Mouse (Mus musculus) c-Kit-positive CD71-positive TER-119-negative erythroid progenitor cells, embryonic 14.5 days (primary cell): ENCODE data around the gene Fuz.

Experiments
- DNase-seq: peaks from one replicate; pipeline ENCODE4 v3.0.0-alpha.2; 2013; ENCODE audit warnings: low read depth

The Fuz gene

GRCm38 (mm10) chr7:44895593-44896434 lies at the start of gene Fuz:
Gene Fuz (plus strand): TSS chr7:44896079.
- DNase-seq: peak; percentile 87

- no peak for DNase-seq
Observed at GRCm38 (mm10) chr7:44846804-44847203, 49.1 kb upstream of the Fuz start.

- DNase-seq: no peak
Observed at GRCm38 (mm10) chr7:44847772-44848171, 48.1 kb upstream of the Fuz start.

GRCm38 (mm10) chr7:44848561-44849415 lies 47.1 kb upstream of the Fuz start, which contains the start of the genes Akt1s1 and Tbc1d17:
Gene Akt1s1 (plus strand): TSS chr7:44848991.
Gene Tbc1d17 (minus strand): TSS chr7:44849079.
- peak; percentile 97 for DNase-seq

GRCm38 (mm10) chr7:44849416-44850111 lies 46.3 kb upstream of the Fuz start:
- DNase-seq: peak; percentile 85

GRCm38 (mm10) chr7:44850146-44850545 lies 45.7 kb upstream of the Fuz start:
- DNase-seq: peak; percentile 64

- DNase-seq: no peak
Observed at GRCm38 (mm10) chr7:44850789-44851624, 44.9 kb upstream of the Fuz start.

GRCm38 (mm10) chr7:44851625-44852234 lies 44.1 kb upstream of the Fuz start:
- DNase-seq: no peak

GRCm38 (mm10) chr7:44852259-44853027 lies 43.4 kb upstream of the Fuz start:
- DNase-seq: no peak

GRCm38 (mm10) chr7:44853065-44853464 lies 42.8 kb upstream of the Fuz start:
- DNase-seq: no peak

GRCm38 (mm10) chr7:44853596-44854355 lies 42.1 kb upstream of the Fuz start:
- no peak for DNase-seq

GRCm38 (mm10) chr7:44854356-44855031 lies 41.4 kb upstream of the Fuz start:
- DNase-seq: peak; percentile 76

GRCm38 (mm10) chr7:44855036-44855435 lies 40.8 kb upstream of the Fuz start:
- no peak for DNase-seq

GRCm38 (mm10) chr7:44856265-44856916 lies 39.5 kb upstream of the Fuz start:
- no peak for DNase-seq

- DNase-seq: peak; percentile 81
Observed at GRCm38 (mm10) chr7:44857042-44857552, 38.8 kb upstream of the Fuz start, which contains the start of gene Pnkp. Gene Pnkp (plus strand): TSS chr7:44857139.

GRCm38 (mm10) chr7:44857905-44858304 lies 38.0 kb upstream of the Fuz start:
- peak; percentile 74 for DNase-seq

- no peak for DNase-seq
Observed at GRCm38 (mm10) chr7:44859896-44860295, 36.0 kb upstream of the Fuz start.
